In the genomic region with DNA sequence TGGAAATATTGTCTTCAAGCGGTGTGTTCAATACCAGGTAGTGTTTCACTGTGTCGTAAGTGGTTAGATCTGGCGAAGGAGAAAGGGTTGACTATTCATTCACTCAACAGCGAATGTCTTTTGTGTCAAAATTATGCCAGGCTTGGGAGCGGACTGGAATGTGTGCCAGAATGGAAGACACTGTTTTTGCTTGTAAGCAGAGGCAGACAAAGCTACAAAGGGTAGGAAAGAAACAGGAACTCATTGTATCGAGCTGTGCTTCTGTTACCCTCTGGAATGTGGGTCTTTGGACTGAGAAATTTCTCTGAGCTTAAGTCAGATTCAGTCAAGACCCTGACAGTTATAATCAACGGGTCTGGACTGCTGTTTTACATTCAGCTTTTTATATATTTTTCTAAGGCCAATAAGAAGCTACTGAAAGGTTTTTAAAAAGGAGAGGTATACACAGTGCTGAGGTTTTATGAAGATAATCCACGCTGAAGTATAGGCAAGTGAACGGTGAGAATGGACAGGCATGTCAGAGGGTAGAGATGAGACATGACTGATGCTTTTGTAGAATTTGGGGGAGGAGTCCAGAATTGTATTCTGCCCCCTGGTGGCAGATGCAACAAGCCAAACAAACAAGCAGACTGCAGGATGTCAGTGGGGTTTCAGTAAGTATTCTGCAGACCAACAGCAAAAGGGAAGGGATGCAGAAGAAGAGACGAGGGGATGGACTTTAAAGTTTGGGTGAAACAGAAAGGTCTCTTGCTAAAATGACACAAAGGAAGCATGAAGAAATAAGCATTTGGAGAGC, we compare ENCODE assay signal across 11 mouse cellular contexts. TPM values are rescaled to one million over a fixed set of nuclear protein-coding genes. Genes with fewer than 3 reads are reported as not detected.
DNase-seq lines count a peak whose midpoint lies in the region; TF ChIP-seq lines count a peak whose summit lies in the region.
"Had no signal": no experiment of that assay in that cellular context is flagged by ENCODE, and none has a peak within 500 bp of the region (broad histone marks: within the 10 kb centered on the region; RNA-seq: fewer than 3 reads in every experiment).

No protein-coding gene starts in this region.

- H3K9ac ChIP-seq in CH12.LX (ENCODE audit: insufficient read depth, low read depth) = no peak overlapping the region
- H3K9ac ChIP-seq: forebrain, embryonic 13.5 days; limb, embryonic 12.5 days; neural tube, embryonic 12.5 days; stomach, embryonic 15.5 days had no signal

- H3K27me3 ChIP-seq in CH12.LX (replicated peaks) = no peaks in the 10 kb centered on the region
- no peaks in the 10 kb centered on the region for H3K27me3 ChIP-seq in limb, embryonic 10.5 days (ENCODE audit: low read depth, poor library complexity, severe bottlenecking)
- H3K27me3 ChIP-seq: forebrain, embryonic 13.5 days; limb, embryonic 12.5 days; neural tube, embryonic 12.5 days; stomach, embryonic 15.5 days had no signal

- dilution Hi-C loops in CH12.LX (cut with MboI; ENCODE audit: extremely low pct_ligation_motif_present, extremely low pct_unique_long_range_greater_than_20kb, low sequenced_read_pairs) = no loop called here

- TF ChIP-seq CTCF in CH12.LX (conservative IDR thresholded peaks at IDR 0.05 in 1 of 2, IDR thresholded peaks at IDR 0.05 in 1 of 2; ENCODE audit: low read depth in 2 of 2, low read length in 2 of 2) = 0 out of 4 replicates have a peak, but pooled peaks of 1 of the 2 experiments have one; percentile 10

- in situ Hi-C loops in CH12.LX (cut with MboI; ENCODE audit: low pct_ligation_motif_present, low pct_unique_long_range_greater_than_20kb, low sequenced_read_pairs) = no loop called here

- no peak overlapping the region for H3K4me3 ChIP-seq in CH12.LX (replicated peaks in 1 of 3; ENCODE audit: low read depth in 2 of 3, low read length in 2 of 3, poor library complexity in 1 of 3)
- H3K4me3 ChIP-seq in limb, embryonic 10.5 days = no peak overlapping the region
- H3K4me3 ChIP-seq: forebrain, embryonic 13.5 days; limb, embryonic 12.5 days; neural tube, embryonic 12.5 days; stomach, embryonic 15.5 days had no signal

- TF ChIP-seq RAD21 in CH12.LX (IDR thresholded peaks at IDR 0.05; ENCODE audit: low read depth, low read length) = no peak

- TF ChIP-seq EP300 in CH12.LX (IDR thresholded peaks at IDR 0.05; ENCODE audit: low read length) = no peak

- H3K79me2 ChIP-seq in CH12.LX (replicated peaks; ENCODE audit: control insufficient read depth, extremely low read depth, insufficient read depth, poor library complexity, severe bottlenecking) = no peaks in the 10 kb centered on the region

- no peak for TF ChIP-seq POLR2A in CH12.LX (IDR thresholded peaks at IDR 0.05; ENCODE audit: low read depth, low read length)

- DNase-seq in kidney, postnatal 10 days = peak; percentile 17
- DNase-seq in kidney, adult 8-10 months = no peak
- DNase-seq in B cell, adult 2 months = peak; percentile 52 to 54
- DNase-seq in CH12.LX (ENCODE audit: extremely low read depth) = peak; percentile 26
- DNase-seq in limb, embryonic 10.5 days (ENCODE audit: low spot score) = peak; percentile 32
- DNase-seq in gastrocnemius, adult 18-20 months (ENCODE audit: low spot score) = no peak
- DNase-seq in testis, postnatal 14 days (ENCODE audit: low spot score) = no peak

- WGBS in limb, embryonic 10.5 days = 93% methylated on average over 10 of the region's 10 CpGs

- peaks cover 40% of the 10 kb centered on the region for H3K9me3 ChIP-seq in CH12.LX (replicated peaks; ENCODE audit: low read length)
- H3K9me3 ChIP-seq in limb, embryonic 10.5 days (replicated peaks) = no peaks in the 10 kb centered on the region
- H3K9me3 ChIP-seq: forebrain, embryonic 13.5 days; limb, embryonic 12.5 days; neural tube, embryonic 12.5 days; stomach, embryonic 15.5 days had no signal

- H3K36me3 ChIP-seq in CH12.LX (replicated peaks in 1 of 2; ENCODE audit: control insufficient read depth in 1 of 2, insufficient read depth in 1 of 2, low read length in 1 of 2) = no peaks in the 10 kb centered on the region
- H3K36me3 ChIP-seq in limb, embryonic 10.5 days = peaks cover 56% of the 10 kb centered on the region
- H3K36me3 ChIP-seq: stomach, embryonic 15.5 days had no signal

- no peak overlapping the region for H3K27ac ChIP-seq in CH12.LX (ENCODE audit: insufficient read depth, low read depth)
- H3K27ac ChIP-seq in limb, embryonic 10.5 days = no peak overlapping the region
- H3K27ac ChIP-seq: forebrain, embryonic 13.5 days; limb, embryonic 12.5 days; neural tube, embryonic 12.5 days; stomach, embryonic 15.5 days had no signal

- H3K4me2 ChIP-seq in CH12.LX (ENCODE audit: insufficient read depth, low read depth, poor library complexity, severe bottlenecking) = no peak overlapping the region
- H3K4me2 ChIP-seq: forebrain, embryonic 13.5 days; limb, embryonic 12.5 days; neural tube, embryonic 12.5 days; stomach, embryonic 15.5 days had no signal

- H3K4me1 ChIP-seq in CH12.LX (ENCODE audit: control insufficient read depth in 1 of 2, insufficient read depth in 2 of 2) = no peaks in the 10 kb centered on the region
- no peaks in the 10 kb centered on the region for H3K4me1 ChIP-seq in limb, embryonic 10.5 days
- H3K4me1 ChIP-seq: forebrain, embryonic 13.5 days; limb, embryonic 12.5 days; neural tube, embryonic 12.5 days; stomach, embryonic 15.5 days had no signal

TF ChIP-seq in CH12.LX, 34 proteins besides CTCF, POLR2A, EP300 and RAD21:
- TF ChIP-seq MAZ (IDR thresholded peaks at IDR 0.05; ENCODE audit: low read depth, low read length) (no peak), JUND (conservative IDR thresholded peaks at IDR 0.05; ENCODE audit: low read depth, low read length) (no peak), USF2 (conservative IDR thresholded peaks at IDR 0.05; ENCODE audit: low read depth, low read length) (no peak), ZKSCAN1 (IDR thresholded peaks at IDR 0.05; ENCODE audit: borderline replicate concordance, low read depth, low read length) (no peak), MAX (IDR thresholded peaks at IDR 0.05; ENCODE audit: low read length) (no peak), KAT2A (IDR thresholded peaks at IDR 0.05; ENCODE audit: insufficient replicate concordance, low read length) (no peak), MXI1 (IDR thresholded peaks at IDR 0.05; ENCODE audit: low read depth, low read length) (no peak), ETS1 (conservative IDR thresholded peaks at IDR 0.05; ENCODE audit: low read depth, low read length) (no peak), ELF1 (IDR thresholded peaks at IDR 0.05; ENCODE audit: low read depth, low read length) (no peak), JUN (IDR thresholded peaks at IDR 0.05; ENCODE audit: insufficient read depth, low read depth, low read length) (no peak), CHD1 (IDR thresholded peaks at IDR 0.05; ENCODE audit: low read depth, low read length) (no peak)

RNA-seq across cellular contexts. Expression of gene Slc25a27, which starts 17.2 kb away (rescaled TPM):
- total RNA-seq in CH12.LX (2012; rRNA removed) = 0.13 TPM in 1 of 2 replicates, not detected in the other
- total RNA-seq in CH12.LX (2014; rRNA removed) = 0.40 and 0.55 TPM in 2 replicates
- 0.42 and 0.49 TPM in 2 replicates for polyA plus RNA-seq in CH12.LX (2012; ENCODE audit: insufficient read length, low read depth)
- 25.5 and 35.8 TPM in 2 replicates for polyA plus RNA-seq in limb, embryonic 10.5 days (2016; fragmentation: Nextera tagmentation; extraction: Ambion mirVana)
- 1 to 10 TPM; 4.8 to 5.6 TPM for total RNA-seq in gastrocnemius, adult 18-20 months (2021)

RNA-seq across cellular contexts. Expression of gene Cyp39a1, which starts 17.4 kb away (rescaled TPM):
- 0.04 and 0.08 TPM in 2 replicates for total RNA-seq in CH12.LX (2012; rRNA removed)
- total RNA-seq in CH12.LX (2014; rRNA removed) = 0.09 and 0.16 TPM in 2 replicates
- polyA plus RNA-seq in CH12.LX (2012; ENCODE audit: insufficient read length, low read depth) = 0.31 and 0.43 TPM in 2 replicates
- polyA plus RNA-seq in limb, embryonic 10.5 days (2016; fragmentation: Nextera tagmentation; extraction: Ambion mirVana) = 25.5 and 30.1 TPM in 2 replicates
- total RNA-seq in gastrocnemius, adult 18-20 months (2021) = 1 to 10 TPM; 3.1 to 3.8 TPM

RNA-seq across cellular contexts. Expression of gene Tdrd6, which starts 19.7 kb away (rescaled TPM):
- total RNA-seq in CH12.LX (2012; rRNA removed) (not detected in 2 replicates), CH12.LX (2014; rRNA removed) (not detected in 2 replicates)
- polyA plus RNA-seq in CH12.LX (2012; ENCODE audit: insufficient read length, low read depth) = not detected in 2 replicates
- not detected in 2 replicates for polyA plus RNA-seq in limb, embryonic 10.5 days (2016; fragmentation: Nextera tagmentation; extraction: Ambion mirVana)
- under 1 TPM in 1 of 2 experiments, not detected in 1; 0.02 TPM for total RNA-seq in gastrocnemius, adult 18-20 months (2021)

Comparison
In these comparisons a context has a peak if more than half of its experiments do, and no peak if none do; other contexts are left out.
1. DNase-seq: peak in kidney, postnatal 10 days (single experiment), B cell, adult 2 months (2 of 2), CH12.LX (single experiment) and limb, embryonic 10.5 days (single experiment); none in kidney, adult 8-10 months (0 of 2), gastrocnemius, adult 18-20 months (single experiment) and testis, postnatal 14 days (single experiment).